Mouse (Mus musculus) monocyte, adult 5-6 weeks (primary cell): ENCODE measurements around the gene Traf3ip3. TPM values are rescaled to one million over a fixed set of nuclear protein-coding genes. Genes with fewer than 3 reads are reported as not detected.
A peak's percentile ranks its signal among the peaks of the same experiment; 100 is the strongest.

ENCODE experiments used
- ATAC-seq: fragments of 153-309, 156-312 bp; replicated peaks from 2 replicates; pipeline ENCODE4 v1.8.0; 2017; ENCODE audit warnings: mild to moderate bottlenecking; ENCODE audit not compliant: low TSS enrichment, insufficient number of reproducible peaks, severe bottlenecking, poor library complexity, low FRiP score
- total RNA-seq: library from RNA; stranded (forward); fragments of 200-1000, 200-491, 200-594 nt; gene quantifications from 3 replicates; pipeline ENCODE4 v1.2.3, GENCODE M21; 2017

Gene Traf3ip3
- total RNA-seq, 1 experiment from 2014 or later: 228 TPM

GRCm38 (mm10) chr1:193172991-193173809 lies 28.3 kb downstream of the Traf3ip3 start:
- peak; percentile 93 for ATAC-seq

DNA sequence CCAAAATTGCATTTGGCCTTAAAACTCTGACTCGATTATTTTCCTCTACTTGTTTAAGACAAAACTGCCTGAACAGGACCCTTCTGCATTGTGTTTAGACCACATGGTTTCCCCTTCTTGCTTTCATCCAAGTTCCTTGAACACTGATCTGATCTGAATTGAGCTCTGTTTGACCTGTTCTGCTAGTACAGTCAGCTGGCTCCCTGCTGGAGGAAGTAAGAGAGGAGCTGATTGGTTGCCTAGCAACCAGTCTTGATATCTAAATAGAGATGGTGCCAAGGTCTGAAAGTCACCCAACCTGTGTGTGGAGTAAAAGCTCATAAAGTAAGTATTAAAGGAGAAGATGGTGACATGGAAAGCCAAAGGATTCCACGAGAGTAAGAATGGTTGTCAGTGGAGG lies 31.6 kb downstream of the Traf3ip3 start:
- no peak for ATAC-seq

GRCm38 (mm10) chr1:193169228-193169627 lies 32.3 kb downstream of the Traf3ip3 start:
- no peak for ATAC-seq

GRCm38 (mm10) chr1:193167746-193168145 lies 33.8 kb downstream of the Traf3ip3 start, which contains the start of gene A130010J15Rik:
A130010J15Rik (plus strand) TSS chr1:193168046.
- ATAC-seq: no peak

- peak; percentile 79 for ATAC-seq
Observed at GRCm38 (mm10) chr1:193160317-193161032, 41.0 kb downstream of the Traf3ip3 start.

- ATAC-seq: no peak
Observed at GRCm38 (mm10) chr1:193159613-193160012, 41.9 kb downstream of the Traf3ip3 start.

- ATAC-seq: no peak
Observed at GRCm38 (mm10) chr1:193159163-193159562, 42.3 kb downstream of the Traf3ip3 start.

DNA sequence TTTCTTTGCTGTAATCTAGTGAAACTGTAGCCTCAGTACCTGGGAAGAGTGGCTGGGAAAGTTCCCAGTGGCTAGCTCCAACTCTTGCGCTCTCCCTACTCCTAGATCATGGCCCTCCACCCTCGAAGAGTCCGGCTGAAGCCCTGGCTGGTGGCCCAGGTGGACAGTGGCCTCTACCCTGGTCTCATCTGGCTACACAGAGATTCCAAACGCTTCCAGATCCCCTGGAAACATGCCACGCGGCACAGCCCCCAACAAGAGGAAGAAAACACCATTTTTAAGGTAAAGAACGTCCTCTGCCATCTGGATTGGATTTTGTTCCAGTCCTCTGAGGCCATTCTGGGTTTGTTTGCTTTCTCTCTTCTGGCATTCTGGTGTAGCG lies 44.4 kb downstream of the Traf3ip3 start:
- ATAC-seq: no peak

GRCm38 (mm10) chr1:193156316-193157110 lies 45.0 kb downstream of the Traf3ip3 start:
- no peak for ATAC-seq

DNA sequence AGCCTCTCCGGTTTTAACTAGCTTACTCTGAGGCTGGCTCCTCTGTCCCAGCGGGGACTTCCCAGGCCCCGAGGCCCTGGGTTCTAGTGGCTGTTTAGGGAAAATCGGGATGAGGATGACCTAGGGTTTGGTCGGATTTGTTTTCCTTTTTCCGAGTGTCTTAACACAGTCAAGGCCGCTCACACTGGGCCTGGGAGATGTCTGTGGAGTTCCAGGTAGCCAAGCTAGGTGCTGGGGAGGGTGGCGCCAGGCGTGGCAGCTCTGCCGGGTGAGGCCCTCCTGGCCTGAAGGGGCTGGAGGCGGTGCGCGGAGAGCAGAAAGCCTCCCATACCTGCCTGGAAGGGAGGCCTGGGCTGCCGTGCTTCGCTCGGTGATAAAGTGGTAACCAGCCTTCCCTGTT lies 47.9 kb downstream of the Traf3ip3 start:
- ATAC-seq: no peak

- ATAC-seq: no peak
Observed at GRCm38 (mm10) chr1:193152872-193153271, 48.6 kb downstream of the Traf3ip3 start, which contains the start of gene Irf6. Irf6 (plus strand) TSS chr1:193153111.

DNA sequence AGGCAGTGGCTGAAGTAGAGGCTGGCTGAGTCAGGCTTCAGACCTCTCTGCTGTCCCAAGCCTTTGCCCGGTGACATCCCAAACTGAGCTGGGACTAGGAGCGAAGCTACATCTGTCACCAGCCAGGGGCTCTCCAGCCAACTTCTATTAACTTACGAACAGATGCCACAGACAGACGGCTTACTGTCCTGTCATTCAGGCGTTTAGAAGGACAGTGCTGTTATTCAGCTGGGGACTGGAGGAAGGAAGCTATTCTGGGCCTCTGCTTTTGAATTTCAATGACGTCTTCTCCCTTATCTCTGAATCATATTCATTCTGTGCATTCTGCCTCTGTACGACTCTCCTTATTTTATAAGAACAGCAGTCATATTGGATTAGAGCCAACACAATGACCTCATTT lies 50.4 kb downstream of the Traf3ip3 start:
- ATAC-seq: no peak

DNA sequence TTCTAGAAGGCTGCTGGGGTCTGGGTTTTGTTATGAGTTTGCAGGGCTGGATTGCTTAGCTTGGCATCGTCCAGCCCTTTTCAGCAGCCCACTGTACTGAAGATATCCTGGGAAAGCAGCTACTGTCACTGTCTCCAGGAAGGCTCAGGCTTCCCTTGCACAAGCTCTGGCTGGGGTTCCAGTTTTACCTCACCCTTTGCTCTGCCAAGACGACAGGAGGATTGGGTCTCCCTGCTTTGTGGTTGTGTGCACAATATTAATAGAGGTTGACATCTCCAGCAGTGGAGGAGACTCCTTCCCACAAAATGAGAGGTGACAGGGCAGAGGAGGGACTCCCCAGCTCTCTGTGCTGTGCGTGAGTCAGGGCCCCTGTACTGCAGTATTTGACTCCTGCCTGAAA lies 52.3 kb downstream of the Traf3ip3 start:
- ATAC-seq: no peak

- ATAC-seq: no peak
Observed at GRCm38 (mm10) chr1:193146416-193146815, 55.1 kb downstream of the Traf3ip3 start.

DNA sequence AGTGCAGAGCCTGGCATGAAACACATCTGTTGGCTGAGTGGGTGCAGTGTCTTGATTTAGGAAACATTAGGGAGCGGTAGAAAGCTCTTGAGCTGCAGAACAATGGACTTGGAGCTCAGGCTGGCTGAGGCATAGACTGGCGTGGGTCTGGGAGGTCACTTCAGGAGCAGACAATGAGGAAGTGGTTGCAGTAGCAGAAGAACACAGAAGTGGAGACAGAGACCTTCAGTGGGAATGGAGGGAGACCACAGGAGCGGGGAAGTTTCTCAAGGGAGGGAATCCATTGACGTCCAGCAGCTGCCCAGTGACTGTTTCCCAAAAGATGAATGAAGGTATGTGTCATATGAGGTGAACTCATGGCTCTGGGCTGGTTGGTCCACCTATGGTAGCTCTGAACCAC lies 56.4 kb downstream of the Traf3ip3 start:
- no peak for ATAC-seq

- no peak for ATAC-seq
Observed at GRCm38 (mm10) chr1:193144516-193144915, 57.0 kb downstream of the Traf3ip3 start.

GRCm38 (mm10) chr1:193142517-193143062 lies 58.9 kb downstream of the Traf3ip3 start:
- no peak for ATAC-seq

DNA sequence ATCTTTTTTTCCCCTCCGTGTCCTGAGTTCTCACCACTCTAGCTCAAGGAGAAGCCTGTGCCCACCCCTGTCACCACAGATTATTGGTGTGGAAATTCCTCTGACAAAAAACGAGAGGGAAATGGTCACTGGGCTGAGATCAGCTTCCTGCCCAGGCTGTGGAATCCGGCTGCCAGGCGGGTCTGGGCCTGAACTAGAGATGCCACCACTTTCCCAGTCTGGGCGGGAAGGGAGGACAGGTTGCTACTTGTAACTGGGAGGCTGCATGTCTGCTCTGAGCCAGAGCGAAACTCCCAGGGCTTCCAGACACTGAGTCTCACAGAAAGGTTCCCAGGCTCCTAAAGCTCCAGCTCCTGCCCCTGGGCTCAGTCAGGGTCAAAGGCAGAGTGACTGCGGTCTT lies 60.4 kb downstream of the Traf3ip3 start:
- ATAC-seq: no peak

DNA sequence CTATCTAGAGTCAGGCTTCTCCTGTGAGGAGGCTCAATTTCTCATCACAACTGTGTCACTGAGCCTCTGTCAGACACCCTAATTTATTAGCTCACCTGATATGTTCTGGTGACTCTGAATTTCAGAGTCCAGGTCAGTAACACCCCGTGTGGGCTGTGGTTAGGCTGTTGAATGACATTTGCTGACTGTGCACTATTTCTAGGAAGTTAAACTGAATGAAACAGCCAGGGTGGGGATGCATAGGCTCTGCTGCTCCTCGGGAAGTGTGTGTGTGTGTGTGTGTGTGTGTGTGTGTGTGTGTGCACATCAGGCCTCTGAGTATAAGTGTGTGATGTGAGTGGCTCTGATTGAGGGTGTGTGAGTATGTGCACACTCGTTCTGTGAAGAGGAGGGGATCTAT lies 62.8 kb downstream of the Traf3ip3 start:
- 0 out of 2 replicates have a peak, but pooled peaks have one; percentile 29 for ATAC-seq
